Mouse (Mus musculus) liver, adult 2 months (tissue): ENCODE results near the gene Dot1l. TPM values are rescaled to one million over a fixed set of nuclear protein-coding genes. Genes with fewer than 3 reads are reported as not detected.

ENCODE experiments used
- DNase-seq: peaks from one replicate; pipeline ENCODE4 v3.0.0-alpha.2; 2011; ENCODE audit warnings: low read depth, low spot score; ENCODE audit errors: extremely low read depth
- H3K27ac ChIP-seq: fragments of 200-500 bp; replicated peaks from 2 replicates; pipeline ENCODE4 v1.5.1; 2012; ENCODE audit warnings: low read depth, mild to moderate bottlenecking, control low read depth, inconsistent platforms, low read length; ENCODE audit not compliant: insufficient read depth
- H3K27me3 ChIP-seq: fragments of 200-500 bp; 2 replicates; pipeline ENCODE4 v1.6.1; 2012; ENCODE audit warnings: mild to moderate bottlenecking, moderate library complexity, low read length, inconsistent platforms; ENCODE audit not compliant: control insufficient read depth, insufficient read depth
- H3K36me3 ChIP-seq: fragments of 200-500 bp; 2 replicates; pipeline ENCODE4 v1.6.1; 2012; ENCODE audit warnings: low read length, inconsistent platforms; ENCODE audit not compliant: control insufficient read depth, insufficient read depth
- H3K4me1 ChIP-seq: fragments of 200-500 bp; 2 replicates; pipeline ENCODE4 v1.6.1; 2011; ENCODE audit warnings: low read length; ENCODE audit not compliant: control insufficient read depth, insufficient read depth
- H3K4me3 ChIP-seq: fragments of 200-500 bp; 2 replicates; pipeline ENCODE4 v1.5.1; 2011; ENCODE audit warnings: low read depth, mild to moderate bottlenecking, control low read depth, low read length, moderate library complexity; ENCODE audit not compliant: insufficient read depth
- H3K79me2 ChIP-seq: fragments of 200-500 bp; 2 replicates; pipeline ENCODE4 v1.6.1; 2012; ENCODE audit warnings: inconsistent platforms, mild to moderate bottlenecking, low read length, moderate library complexity; ENCODE audit not compliant: control insufficient read depth, insufficient read depth
- H3K9ac ChIP-seq: fragments of 200-500 bp; 2 replicates; pipeline ENCODE4 v1.6.1; 2012; ENCODE audit warnings: low read depth, mild to moderate bottlenecking, control low read depth, inconsistent platforms, low read length
- CTCF ChIP-seq: fragments of 200-500 bp; IDR thresholded peaks from 2 replicates; pipeline ENCODE4 v1.5.1; 2011; ENCODE audit warnings: low read depth, low read length, control low read depth
- POLR2A ChIP-seq: fragments of 200-500 bp; IDR thresholded peaks from 2 replicates; pipeline ENCODE4 v1.6.1; 2011; ENCODE audit warnings: low read length, control low read depth; ENCODE audit not compliant: insufficient read depth; ENCODE audit errors: extremely low read depth
- WGBS: fragments of 180-500 bp; shearing (Covaris S2); methylation state at CpG from one replicate; pipeline ENCODE4 v1.1.7; 2018; 5-methylcytosine and 5-hydroxymethylcytosine counted together
- polyA plus RNA-seq: library from polyadenylated mRNA; depleted of rRNA; stranded (reverse); fragments of >200 nt; gene quantifications from 2 replicates; pipeline ENCODE4 v1.2.3, GENCODE M21; 2012
- total RNA-seq: library from RNA; depleted of rRNA; stranded (reverse); fragments of >200 nt; gene quantifications from 2 replicates; pipeline ENCODE4 v1.2.3, GENCODE M21; 2014

Gene Dot1l
- total and polyA plus RNA-seq, 2 experiments: 2.4 to 14.8 TPM

DNA sequence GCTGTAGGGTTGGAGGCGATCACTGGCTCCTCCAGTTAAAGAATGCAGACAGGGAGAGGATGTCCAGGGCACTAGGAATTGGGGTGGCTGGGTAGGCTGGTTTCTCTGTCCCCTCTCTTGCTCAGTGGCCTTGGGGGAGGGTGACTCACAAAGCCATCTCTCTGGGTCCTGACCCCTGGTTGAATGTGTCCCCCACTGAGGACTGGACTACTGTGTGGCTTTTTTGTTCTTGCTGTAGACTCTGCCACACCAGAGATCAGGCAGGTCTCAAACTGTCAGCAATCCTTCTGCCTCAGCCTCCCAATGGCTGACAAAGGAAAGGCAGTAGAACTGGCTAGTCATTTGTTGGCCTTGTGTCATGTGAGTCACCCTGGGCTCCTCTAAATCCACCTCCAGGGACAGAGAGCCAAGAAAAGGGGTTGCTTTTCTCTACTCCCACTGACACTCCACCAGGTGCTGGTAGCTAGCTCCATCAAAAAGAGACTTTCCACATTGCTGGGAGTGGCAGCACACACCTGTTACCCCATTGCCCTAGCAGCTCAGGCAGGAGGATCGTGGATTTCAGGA, 83.4 kb downstream of the Dot1l start:
- no peak overlapping the region for H3K9ac ChIP-seq
- no peak overlapping the region for H3K27ac ChIP-seq
- DNase-seq: no peak
- peaks cover 15% of the 10 kb centered on the region for H3K27me3 ChIP-seq
- no peak for TF ChIP-seq POLR2A
- no peak for TF ChIP-seq CTCF
- no peaks in the 10 kb centered on the region for H3K4me1 ChIP-seq
- H3K36me3 ChIP-seq: no peaks in the 10 kb centered on the region
- no peaks in the 10 kb centered on the region for H3K79me2 ChIP-seq
- WGBS: 73% methylated on average over 2 of the region's 2 CpGs
- H3K4me3 ChIP-seq: no peak overlapping the region

DNA sequence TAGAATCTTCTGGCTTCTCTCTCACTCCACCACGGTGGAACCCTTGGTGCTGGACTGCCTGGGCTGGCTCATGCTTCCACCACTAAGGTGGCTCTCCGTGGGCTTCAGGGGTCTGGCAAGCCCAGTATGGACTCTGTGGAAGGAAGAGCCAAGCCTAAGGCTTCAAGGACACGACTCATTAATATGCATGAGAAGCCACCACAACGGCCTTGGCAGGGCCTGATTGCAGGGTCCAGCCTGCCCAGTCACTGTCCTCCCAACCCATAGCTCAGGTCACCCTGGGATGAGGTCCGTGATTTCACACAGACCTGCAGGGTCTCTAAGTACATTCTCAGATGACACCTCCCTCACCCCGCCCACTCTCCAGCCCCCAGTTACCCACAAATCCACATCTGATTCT, 84.8 kb downstream of the Dot1l start:
- peaks cover 11% of the 10 kb centered on the region for H3K27me3 ChIP-seq
- no peak overlapping the region for H3K9ac ChIP-seq
- H3K4me3 ChIP-seq: no peak overlapping the region
- DNase-seq: no peak
- 63% methylated on average over 6 of the region's 6 CpGs for WGBS
- TF ChIP-seq POLR2A (no peak), CTCF (no peak)
- no peak overlapping the region for H3K27ac ChIP-seq
- H3K36me3 ChIP-seq: no peaks in the 10 kb centered on the region
- H3K4me1 ChIP-seq: no peaks in the 10 kb centered on the region
- H3K79me2 ChIP-seq: no peaks in the 10 kb centered on the region

DNA sequence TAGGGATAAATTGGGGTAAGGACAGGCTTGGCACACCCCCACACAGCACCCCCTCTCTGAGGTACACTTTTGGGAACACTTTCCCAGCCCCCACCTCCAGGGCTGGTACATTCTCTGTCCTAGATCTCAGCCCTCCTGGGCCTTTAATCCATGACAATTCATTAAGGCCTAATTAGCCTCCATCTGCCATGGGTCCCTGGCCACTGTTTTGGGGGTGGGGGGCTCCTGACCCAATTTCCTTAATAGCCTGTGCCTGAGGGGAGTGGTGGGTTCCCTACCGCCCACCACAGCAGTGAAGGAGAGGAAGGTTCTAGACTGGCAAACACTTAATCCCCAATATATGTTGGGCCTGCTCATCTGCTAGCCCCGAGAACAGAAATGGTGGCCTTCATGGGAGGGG, 86.7 kb downstream of the Dot1l start:
- H3K4me3 ChIP-seq: no peak overlapping the region
- WGBS: 100% methylated on average over 2 of the region's 2 CpGs
- no peaks in the 10 kb centered on the region for H3K79me2 ChIP-seq
- no peaks in the 10 kb centered on the region for H3K4me1 ChIP-seq
- H3K27me3 ChIP-seq: peaks cover 3% of the 10 kb centered on the region; the same call in 1 of the 2 replicates
- no peaks in the 10 kb centered on the region for H3K36me3 ChIP-seq
- H3K9ac ChIP-seq: no peak overlapping the region
- no peak for DNase-seq
- no peak overlapping the region for H3K27ac ChIP-seq
- TF ChIP-seq CTCF (no peak), POLR2A (no peak)

GRCm38 (mm10) chr10:80842334-80842733, 87.3 kb downstream of the Dot1l start:
- H3K4me1 ChIP-seq: no peaks in the 10 kb centered on the region
- no peak overlapping the region for H3K4me3 ChIP-seq
- WGBS: 80% methylated on average over 15 of the region's 15 CpGs
- no peak for DNase-seq
- no peaks in the 10 kb centered on the region for H3K79me2 ChIP-seq
- no peak overlapping the region for H3K27ac ChIP-seq
- peaks cover 3% of the 10 kb centered on the region; the same call in 1 of the 2 replicates for H3K27me3 ChIP-seq
- H3K9ac ChIP-seq: no peak overlapping the region
- TF ChIP-seq POLR2A (no peak), CTCF (no peak)
- H3K36me3 ChIP-seq: no peaks in the 10 kb centered on the region

GRCm38 (mm10) chr10:80843087-80843930, 88.3 kb downstream of the Dot1l start:
- Histone ChIP-seq H3K27me3 (peaks cover 3% of the 10 kb centered on the region; the same call in 1 of the 2 replicates), H3K36me3 (no peaks in the 10 kb centered on the region), H3K79me2 (no peaks in the 10 kb centered on the region), H3K9ac (no peak overlapping the region), H3K27ac (no peak overlapping the region), H3K4me3 (no peak overlapping the region), H3K4me1 (no peaks in the 10 kb centered on the region)
- DNase-seq: no peak
- TF ChIP-seq CTCF: no peak
- no peak for TF ChIP-seq POLR2A
- 13% methylated on average over 32 of the region's 32 CpGs for WGBS
